Mouse (Mus musculus): ENCODE measurements around the gene Prkca. TPM values are rescaled to one million over a fixed set of nuclear protein-coding genes. Genes with fewer than 3 reads are reported as not detected.

The Prkca gene
- polyA plus RNA-seq, 1 experiment from 2014 or later: 9.7 TPM

DNA sequence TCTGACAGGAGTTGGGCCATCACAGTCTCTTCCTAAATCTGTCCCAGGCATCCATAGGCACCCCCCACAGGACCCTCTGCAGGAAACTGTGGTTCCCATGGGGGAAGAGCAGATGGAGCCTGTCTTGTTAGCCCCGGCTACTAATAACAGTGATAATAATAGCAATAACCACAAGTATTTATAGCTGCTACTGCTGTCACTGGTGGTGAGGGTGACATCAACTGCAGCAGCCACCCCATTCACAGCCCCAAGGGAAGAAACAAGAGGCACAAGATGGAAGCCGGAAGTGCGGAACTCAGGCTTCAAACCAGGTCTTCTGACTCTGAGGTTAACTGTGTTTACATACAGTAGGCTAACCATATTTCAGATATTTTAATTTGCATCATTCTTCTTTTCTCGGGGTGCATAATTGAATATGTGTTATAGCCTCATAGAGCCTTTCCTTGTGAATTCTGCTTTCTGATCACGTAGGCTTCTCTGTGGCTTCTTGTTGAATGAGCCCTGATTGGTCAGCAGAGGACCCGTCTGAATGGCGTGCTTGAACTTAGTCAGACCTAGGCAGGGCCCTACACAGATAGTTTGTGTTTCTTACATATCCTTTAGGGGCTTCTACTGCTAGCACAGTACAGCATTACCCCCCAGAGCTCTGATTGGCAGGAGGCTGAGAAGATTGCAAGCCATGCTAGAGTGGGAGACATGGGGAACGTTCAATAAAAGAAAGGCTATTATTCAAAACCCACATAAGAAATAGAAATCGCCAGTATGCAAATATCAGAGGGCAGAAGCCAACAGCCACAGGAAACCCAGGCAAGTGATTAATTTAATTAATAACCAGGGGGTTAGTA, 189.5 kb downstream of the Prkca start:
- no peak overlapping the region for H3K9ac ChIP-seq
- H3K27ac ChIP-seq (replicated peaks): no peak overlapping the region
- no peak overlapping the region for H3K4me3 ChIP-seq (replicated peaks)
- no peaks in the 10 kb centered on the region for H3K36me3 ChIP-seq
- no peak for ATAC-seq (ENCODE audit: insufficient number of reproducible peaks, low FRiP score, low TSS enrichment, low read depth)
- peaks cover 20% of the 10 kb centered on the region for H3K4me1 ChIP-seq
- WGBS: 76% methylated on average over 9 of the region's 9 CpGs
- H3K9me3 ChIP-seq (replicated peaks): no peaks in the 10 kb centered on the region
- H3K27me3 ChIP-seq: no peaks in the 10 kb centered on the region
- no peak overlapping the region for H3K4me2 ChIP-seq (replicated peaks)

DNA sequence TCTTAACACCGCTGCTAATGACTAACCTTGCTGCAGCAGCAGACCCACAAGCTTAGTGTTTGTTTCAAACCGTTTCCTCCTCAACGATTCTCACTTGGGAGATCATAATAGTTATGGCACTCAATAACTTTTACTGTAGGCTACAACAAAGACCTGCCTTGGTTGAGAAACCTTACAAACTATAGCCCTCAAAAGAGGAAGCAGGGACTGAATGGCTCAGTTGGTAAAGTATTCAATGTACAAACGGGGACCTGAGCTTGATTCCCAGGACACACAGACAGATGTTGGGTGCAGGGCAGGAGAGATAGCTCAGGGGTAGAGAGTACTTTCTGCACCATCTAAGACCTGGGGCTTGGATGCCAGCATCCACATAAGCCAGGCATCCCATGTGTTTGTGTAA, 191.1 kb downstream of the Prkca start:
- 62% methylated on average over 4 of the region's 4 CpGs for whole genome bisulfite sequencing
- H3K36me3 ChIP-seq: no peaks in the 10 kb centered on the region
- H3K4me3 ChIP-seq (replicated peaks): no peak overlapping the region
- no peak for ATAC-seq (ENCODE audit: insufficient number of reproducible peaks, low FRiP score, low TSS enrichment, low read depth)
- no peak overlapping the region for H3K27ac ChIP-seq (replicated peaks)
- H3K9me3 ChIP-seq (replicated peaks): no peaks in the 10 kb centered on the region
- no peak overlapping the region for H3K9ac ChIP-seq
- H3K4me1 ChIP-seq: peaks cover 30% of the 10 kb centered on the region
- no peaks in the 10 kb centered on the region for H3K27me3 ChIP-seq
- no peak overlapping the region for H3K4me2 ChIP-seq (replicated peaks)

DNA sequence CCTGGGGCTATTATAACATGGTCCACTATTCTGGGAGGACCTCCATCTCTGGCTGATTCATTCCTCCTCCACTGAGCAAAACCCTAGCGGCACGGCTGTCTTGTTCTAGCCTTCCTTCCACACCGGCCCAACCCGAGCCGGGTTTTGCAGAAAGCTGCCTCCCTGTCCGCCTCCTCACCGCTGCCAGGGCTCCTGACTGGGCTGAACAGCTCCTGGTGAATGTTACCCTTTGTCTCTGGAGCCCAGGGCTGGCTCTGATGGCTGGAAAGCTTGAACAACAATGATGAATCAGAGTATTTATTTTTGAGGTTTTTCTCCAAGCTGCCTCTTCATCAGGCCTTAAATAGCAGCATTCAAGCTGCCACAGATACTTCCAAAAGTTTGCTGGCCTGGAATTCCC, 193.3 kb downstream of the Prkca start:
- Histone ChIP-seq H3K27me3 (no peaks in the 10 kb centered on the region), H3K4me2 (replicated peaks) (no peak overlapping the region), H3K36me3 (no peaks in the 10 kb centered on the region), H3K4me1 (peaks cover 36% of the 10 kb centered on the region), H3K9me3 (replicated peaks) (no peaks in the 10 kb centered on the region), H3K9ac (no peak overlapping the region), H3K4me3 (replicated peaks) (no peak overlapping the region), H3K27ac (replicated peaks) (peak overlapping the region; percentile 48)
- peak; percentile 61; the same call in 1 of the 2 replicates for ATAC-seq (ENCODE audit: insufficient number of reproducible peaks, low FRiP score, low TSS enrichment, low read depth)
- 28% methylated on average over 7 of the region's 7 CpGs for WGBS

- 59% methylated on average over 9 of the region's 9 CpGs for WGBS
- H3K9ac ChIP-seq: no peak overlapping the region
- H3K9me3 ChIP-seq (replicated peaks): no peaks in the 10 kb centered on the region
- H3K4me3 ChIP-seq (replicated peaks): no peak overlapping the region
- H3K4me1 ChIP-seq: peaks cover 36% of the 10 kb centered on the region
- H3K27ac ChIP-seq (replicated peaks): peak overlapping the region; percentile 18; the same call in 1 of the 2 replicates
- H3K4me2 ChIP-seq (replicated peaks): no peak overlapping the region
- H3K27me3 ChIP-seq: no peaks in the 10 kb centered on the region
- no peaks in the 10 kb centered on the region for H3K36me3 ChIP-seq
- no peak for ATAC-seq (ENCODE audit: insufficient number of reproducible peaks, low FRiP score, low TSS enrichment, low read depth)
Observed at GRCm38 (mm10) chr11:108149187-108149586, 194.5 kb downstream of the Prkca start.

GRCm38 (mm10) chr11:108148491-108148890, 195.2 kb downstream of the Prkca start:
- Histone ChIP-seq H3K4me2 (replicated peaks) (no peak overlapping the region), H3K9ac (no peak overlapping the region), H3K4me1 (peaks cover 33% of the 10 kb centered on the region), H3K27me3 (no peaks in the 10 kb centered on the region), H3K4me3 (replicated peaks) (no peak overlapping the region), H3K36me3 (no peaks in the 10 kb centered on the region), H3K9me3 (replicated peaks) (no peaks in the 10 kb centered on the region), H3K27ac (replicated peaks) (peak overlapping the region; percentile 18)
- 28% methylated on average over 4 of the region's 4 CpGs for WGBS
- no peak for ATAC-seq (ENCODE audit: insufficient number of reproducible peaks, low FRiP score, low TSS enrichment, low read depth)

- WGBS: 64% methylated on average over 13 of the region's 13 CpGs
- Histone ChIP-seq H3K4me3 (replicated peaks) (no peak overlapping the region), H3K36me3 (no peaks in the 10 kb centered on the region), H3K27me3 (no peaks in the 10 kb centered on the region), H3K4me1 (peaks cover 28% of the 10 kb centered on the region), H3K4me2 (replicated peaks) (no peak overlapping the region), H3K9me3 (replicated peaks) (no peaks in the 10 kb centered on the region), H3K9ac (no peak overlapping the region), H3K27ac (replicated peaks) (no peak overlapping the region)
- ATAC-seq (ENCODE audit: insufficient number of reproducible peaks, low FRiP score, low TSS enrichment, low read depth): no peak
Observed at GRCm38 (mm10) chr11:108145752-108146496, 197.8 kb downstream of the Prkca start.

- Histone ChIP-seq H3K4me2 (replicated peaks) (no peak overlapping the region), H3K36me3 (no peaks in the 10 kb centered on the region), H3K4me1 (peaks cover 20% of the 10 kb centered on the region), H3K27me3 (no peaks in the 10 kb centered on the region), H3K9me3 (replicated peaks) (no peaks in the 10 kb centered on the region), H3K9ac (no peak overlapping the region), H3K27ac (replicated peaks) (no peak overlapping the region), H3K4me3 (replicated peaks) (no peak overlapping the region)
- WGBS: 64% methylated on average over 8 of the region's 8 CpGs
- ATAC-seq (ENCODE audit: insufficient number of reproducible peaks, low FRiP score, low TSS enrichment, low read depth): no peak
Observed at GRCm38 (mm10) chr11:108145128-108145527, 198.6 kb downstream of the Prkca start.

DNA sequence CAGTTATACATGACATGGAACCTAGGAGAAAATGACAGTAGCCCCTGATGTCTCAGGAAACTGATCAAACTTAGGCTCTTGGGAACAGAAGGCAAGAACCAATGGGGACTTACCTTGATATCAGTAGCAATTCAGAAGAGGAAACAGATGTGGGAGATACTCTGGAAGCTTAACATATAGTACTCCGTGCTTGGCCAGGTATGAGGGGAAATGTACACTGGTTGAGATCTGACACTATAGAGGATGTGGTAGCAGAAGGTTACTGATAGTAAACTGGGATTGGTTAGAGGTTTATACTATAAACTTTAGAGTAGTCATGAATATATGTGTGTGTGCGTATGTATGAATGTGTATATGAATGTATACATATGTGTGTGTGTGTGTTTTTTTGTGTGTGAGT, 200.0 kb downstream of the Prkca start:
- Histone ChIP-seq H3K9ac (no peak overlapping the region), H3K9me3 (replicated peaks) (no peaks in the 10 kb centered on the region), H3K4me1 (peaks cover 11% of the 10 kb centered on the region), H3K27me3 (no peaks in the 10 kb centered on the region), H3K36me3 (no peaks in the 10 kb centered on the region), H3K27ac (replicated peaks) (no peak overlapping the region), H3K4me3 (replicated peaks) (no peak overlapping the region), H3K4me2 (replicated peaks) (no peak overlapping the region)
- no peak for ATAC-seq (ENCODE audit: insufficient number of reproducible peaks, low FRiP score, low TSS enrichment, low read depth)
- 89% methylated on average over 2 of the region's 2 CpGs for WGBS

DNA sequence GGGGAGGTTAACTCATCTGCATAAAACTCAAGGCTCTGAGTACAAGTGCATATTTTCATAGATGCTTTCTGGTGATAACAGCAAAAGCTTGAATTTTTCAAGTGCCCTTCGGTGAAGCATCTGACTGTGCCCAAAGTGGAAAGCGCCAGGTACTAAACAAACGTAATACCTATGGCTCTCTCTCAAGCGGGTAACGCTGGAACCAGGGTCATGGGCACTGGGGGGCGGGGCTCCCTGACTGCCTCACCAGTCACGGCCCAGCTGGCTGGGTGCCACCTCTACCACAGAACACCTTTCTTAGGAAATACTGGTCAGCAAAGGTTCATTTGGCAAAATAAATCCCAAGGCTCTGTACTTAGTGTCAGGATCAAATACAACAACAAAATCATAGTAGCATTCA, 203.7 kb downstream of the Prkca start:
- no peak for ATAC-seq (ENCODE audit: insufficient number of reproducible peaks, low FRiP score, low TSS enrichment, low read depth)
- Histone ChIP-seq H3K4me1 (peaks cover 7% of the 10 kb centered on the region), H3K4me3 (replicated peaks) (no peak overlapping the region), H3K27me3 (no peaks in the 10 kb centered on the region), H3K9ac (no peak overlapping the region), H3K4me2 (replicated peaks) (no peak overlapping the region), H3K9me3 (replicated peaks) (no peaks in the 10 kb centered on the region), H3K27ac (replicated peaks) (no peak overlapping the region), H3K36me3 (no peaks in the 10 kb centered on the region)
- 63% methylated on average over 7 of the region's 7 CpGs for WGBS

DNA sequence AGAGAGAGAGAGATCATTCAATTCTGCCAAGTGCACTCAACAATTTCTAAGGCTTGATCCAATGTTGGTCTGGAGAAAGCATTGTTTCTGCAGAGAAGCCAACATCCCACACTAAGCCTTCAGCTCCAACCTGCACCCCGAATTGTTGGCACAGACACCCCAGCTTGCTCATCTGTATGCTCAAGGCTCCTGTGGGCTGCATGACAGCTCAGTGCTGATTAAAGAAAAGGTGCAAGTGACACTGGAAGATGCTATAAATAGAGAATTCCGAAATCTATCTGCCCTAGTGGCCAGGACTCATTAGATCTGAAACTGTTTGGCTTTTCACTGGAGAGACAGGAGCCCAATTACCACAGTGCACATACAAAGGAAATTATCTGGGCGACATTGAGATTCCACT, 207.4 kb downstream of the Prkca start:
- Histone ChIP-seq H3K9me3 (replicated peaks) (no peaks in the 10 kb centered on the region), H3K4me3 (replicated peaks) (no peak overlapping the region)
- 45% methylated on average over 3 of the region's 3 CpGs for whole genome bisulfite sequencing

DNA sequence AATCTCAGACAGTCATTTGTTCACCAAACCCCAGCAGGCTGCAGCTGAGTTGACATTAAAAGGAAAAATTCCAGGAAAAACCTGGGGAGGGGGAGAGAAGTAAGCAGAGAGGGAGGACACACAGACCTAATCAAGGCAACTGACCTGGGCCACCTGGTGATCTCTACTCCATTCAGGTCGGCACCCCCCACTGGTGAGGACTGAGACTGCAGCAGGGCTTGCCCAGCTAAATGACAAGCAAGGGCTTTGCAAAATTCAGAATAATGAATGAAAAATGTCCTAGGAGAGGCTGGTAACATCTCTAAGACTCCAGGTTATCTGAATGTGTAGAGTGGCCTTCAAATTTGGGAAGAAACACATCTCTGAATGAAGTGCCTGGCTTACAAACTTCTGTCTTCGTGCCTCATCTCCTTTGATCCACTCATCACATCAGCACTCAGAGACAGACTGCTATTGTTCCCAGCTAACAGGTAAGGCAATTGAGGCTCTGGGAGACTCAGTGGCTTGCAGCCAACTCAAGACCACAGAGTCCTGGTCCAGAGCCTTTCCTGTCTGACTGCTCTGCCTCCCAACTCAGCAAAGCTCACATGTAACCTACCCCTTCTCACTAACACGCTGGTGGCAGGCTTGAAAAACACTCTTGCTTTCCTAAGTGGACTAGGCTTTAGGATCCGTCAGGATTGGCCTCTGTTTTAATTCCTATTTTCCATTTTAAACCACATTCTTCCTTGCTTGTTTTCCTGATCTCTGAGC, 208.1 kb downstream of the Prkca start:
- 20% methylated on average over 4 of the region's 4 CpGs for WGBS
- no peak overlapping the region for H3K9ac ChIP-seq
- H3K27ac ChIP-seq (replicated peaks): 0 out of 2 replicates have a peak overlapping the region, but pooled peaks have one; percentile 22
- peaks cover 7% of the 10 kb centered on the region for H3K4me1 ChIP-seq
- no peaks in the 10 kb centered on the region for H3K9me3 ChIP-seq (replicated peaks)
- no peak overlapping the region for H3K4me2 ChIP-seq (replicated peaks)
- H3K4me3 ChIP-seq (replicated peaks): no peak overlapping the region
- no peaks in the 10 kb centered on the region for H3K36me3 ChIP-seq
- ATAC-seq (ENCODE audit: insufficient number of reproducible peaks, low FRiP score, low TSS enrichment, low read depth): no peak
- H3K27me3 ChIP-seq: no peaks in the 10 kb centered on the region

More for the DNA sequence above, 207.4 kb downstream of the Prkca start:
- H3K4me2 ChIP-seq (replicated peaks): no peak overlapping the region
- H3K27ac ChIP-seq (replicated peaks): peak overlapping the region; percentile 51; the same call in 1 of the 2 replicates
- H3K36me3 ChIP-seq: no peaks in the 10 kb centered on the region
- no peak overlapping the region for H3K9ac ChIP-seq
- no peak for ATAC-seq (ENCODE audit: insufficient number of reproducible peaks, low FRiP score, low TSS enrichment, low read depth)
- peaks cover 7% of the 10 kb centered on the region for H3K4me1 ChIP-seq
- no peaks in the 10 kb centered on the region for H3K27me3 ChIP-seq
